Mouse (Mus musculus): ENCODE measurements at regions not wholly inside any gene's neighbourhood (a gene's known extent, or its start where the extent isn't known, plus 50 kb on each side); places are given as distances from the start of the nearest gene placed in this dataset.

DNA sequence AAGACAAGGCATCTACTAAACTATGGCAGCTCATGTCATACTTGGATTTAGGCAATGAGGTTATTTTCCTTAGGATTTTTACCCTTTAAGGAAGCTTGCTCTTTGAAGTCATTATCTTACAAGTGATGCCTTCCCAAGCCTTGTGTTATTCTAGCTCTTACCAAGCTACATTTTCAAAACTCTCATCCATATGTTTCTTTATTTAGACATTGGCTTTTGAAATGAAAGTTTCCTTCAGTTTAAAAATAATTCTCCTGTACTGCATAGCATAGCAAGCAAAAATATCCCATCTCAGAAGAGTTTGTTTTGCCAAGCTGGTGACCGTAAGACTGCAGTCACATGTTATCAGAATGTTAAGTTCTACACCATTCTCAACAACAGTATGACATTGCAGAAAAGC, 372.8 kb upstream of the Sptlc3 start:
- TF ChIP-seq CTCF (IDR thresholded peaks at IDR 0.05 in 2 of 3, conservative IDR thresholded peaks at IDR 0.05 in 1 of 3; ENCODE audit: control insufficient read depth in 1 of 3, insufficient read depth in 1 of 3, low read depth in 2 of 3, low read length in 3 of 3, poor library complexity in 1 of 3, severe bottlenecking in 1 of 3) (no peak), ZC3H11A (IDR thresholded peaks at IDR 0.05; ENCODE audit: low read depth, low read length) (no peak), TCF12 (IDR thresholded peaks at IDR 0.05; ENCODE audit: low read depth, low read length) (no peak), MAX (IDR thresholded peaks at IDR 0.05; ENCODE audit: low read length) (no peak), ZMIZ1 (IDR thresholded peaks at IDR 0.05; ENCODE audit: low read depth, low read length) (no peak), POLR2A (IDR thresholded peaks at IDR 0.05; ENCODE audit: control insufficient read depth in 1 of 2, insufficient read depth in 1 of 2, low read depth in 1 of 2, low read length in 2 of 2, poor library complexity in 1 of 2) (no peak), GATA1 (IDR thresholded peaks at IDR 0.05; ENCODE audit: low read depth, low read length) (no peak), NRF1 (IDR thresholded peaks at IDR 0.05; ENCODE audit: insufficient read depth, low read depth, low read length, poor library complexity, severe bottlenecking) (no peak), MXI1 (IDR thresholded peaks at IDR 0.05; ENCODE audit: low read depth, low read length) (no peak)
